Mouse (Mus musculus): ENCODE results near the gene Atp2a2. TPM values are rescaled to one million over a fixed set of nuclear protein-coding genes. Genes with fewer than 3 reads are reported as not detected.
"Not testable (repeated sequence)": the region's sequence is repeated elsewhere in the genome, so short reads cannot be mapped to it uniquely, and the experiment has no call there.

Atp2a2 gene
- total and polyA plus RNA-seq, 2 experiments from 2014 or later, result 45.2 to 202 TPM

DNA sequence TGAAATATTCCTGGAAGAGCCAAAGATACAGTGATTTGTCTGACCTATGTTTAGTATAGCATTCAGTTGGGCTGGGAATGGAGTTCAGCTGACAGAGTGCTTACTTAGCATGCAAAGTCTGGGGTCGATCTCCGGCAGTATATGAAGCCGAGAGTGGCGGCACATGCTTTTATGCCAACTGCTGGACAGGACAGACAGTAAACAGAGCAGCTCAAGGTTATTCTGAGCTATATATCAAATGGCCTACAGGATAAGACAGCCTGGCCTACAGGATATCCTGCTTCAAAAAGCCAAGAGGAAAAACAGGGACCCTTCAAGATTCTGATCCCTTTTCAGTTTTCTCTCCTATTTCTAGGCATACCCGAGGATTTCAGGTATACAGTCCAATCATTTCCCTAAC is 30.4 kb downstream of the Atp2a2 start:
- ATAC-seq (ENCODE audit: low FRiP score) (no peak), DNase-seq (ENCODE audit: low spot score) (no peak)
- H3K9me3 ChIP-seq (ENCODE audit: low read length), result no peaks in the 10 kb centered on the region
- H3K9ac ChIP-seq (replicated peaks; ENCODE audit: low read length, poor library complexity, severe bottlenecking), result no peak overlapping the region
- H3K4me1 ChIP-seq (ENCODE audit: insufficient read depth, low read length), result no peaks in the 10 kb centered on the region
- no peaks in the 10 kb centered on the region for H3K27me3 ChIP-seq (ENCODE audit: insufficient read depth, low read length)
- TF ChIP-seq CTCF (IDR thresholded peaks at IDR 0.05), result no peak
- no peak overlapping the region for H3K4me2 ChIP-seq (ENCODE audit: low read depth, low read length, poor library complexity, severe bottlenecking)
- no peak overlapping the region for H3K27ac ChIP-seq (ENCODE audit: low read depth, low read length)
- H3K36me3 ChIP-seq (ENCODE audit: insufficient read depth, low read length), result peaks cover 53% of the 10 kb centered on the region
- H3K4me3 ChIP-seq (ENCODE audit: low read depth, low read length), result no peak overlapping the region
- 84% methylated on average over 5 of the region's 5 CpGs for WGBS

DNA sequence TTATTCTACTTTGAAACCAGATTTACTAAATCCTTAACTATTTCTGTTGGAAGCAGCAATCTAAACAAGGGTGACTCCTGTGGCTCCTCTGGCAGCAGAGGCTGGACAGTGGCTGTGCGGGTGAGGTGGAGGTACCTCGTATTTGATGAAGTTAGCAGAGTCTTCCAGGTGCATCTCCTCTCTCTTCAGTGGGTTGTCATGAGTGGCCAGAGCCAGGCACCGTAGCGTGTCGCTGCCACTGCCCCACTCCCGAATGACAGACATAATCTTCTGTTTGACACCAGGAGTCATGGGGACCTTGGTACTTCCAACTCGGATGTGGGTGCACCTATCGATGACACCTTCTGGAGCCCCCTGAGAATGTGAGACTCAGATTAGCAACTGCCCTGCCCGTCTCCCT is 40.6 kb downstream of the Atp2a2 start:
- no peak overlapping the region for H3K27ac ChIP-seq (ENCODE audit: low read depth, low read length)
- WGBS, result 94% methylated on average over 9 of the region's 9 CpGs
- H3K4me1 ChIP-seq (ENCODE audit: insufficient read depth, low read length), result no peaks in the 10 kb centered on the region
- H3K4me3 ChIP-seq (ENCODE audit: low read depth, low read length), result no peak overlapping the region
- TF ChIP-seq CTCF (IDR thresholded peaks at IDR 0.05), result no peak
- no peak for ATAC-seq (ENCODE audit: low FRiP score)
- no peak overlapping the region for H3K4me2 ChIP-seq (ENCODE audit: low read depth, low read length, poor library complexity, severe bottlenecking)
- no peak for DNase-seq (ENCODE audit: low spot score)
- no peaks in the 10 kb centered on the region for H3K27me3 ChIP-seq (ENCODE audit: insufficient read depth, low read length)
- no peaks in the 10 kb centered on the region for H3K9me3 ChIP-seq (ENCODE audit: low read length)
- H3K36me3 ChIP-seq (ENCODE audit: insufficient read depth, low read length), result peaks cover 89% of the 10 kb centered on the region
- no peak overlapping the region for H3K9ac ChIP-seq (replicated peaks; ENCODE audit: low read length, poor library complexity, severe bottlenecking)

- Histone ChIP-seq H3K4me3 (ENCODE audit: low read depth, low read length) (no peak overlapping the region), H3K27ac (ENCODE audit: low read depth, low read length) (no peak overlapping the region), H3K9ac (replicated peaks; ENCODE audit: low read length, poor library complexity, severe bottlenecking) (no peak overlapping the region), H3K27me3 (ENCODE audit: insufficient read depth, low read length) (no peaks in the 10 kb centered on the region), H3K4me2 (ENCODE audit: low read depth, low read length, poor library complexity, severe bottlenecking) (no peak overlapping the region), H3K4me1 (ENCODE audit: insufficient read depth, low read length) (no peaks in the 10 kb centered on the region), H3K9me3 (ENCODE audit: low read length) (no peaks in the 10 kb centered on the region), H3K36me3 (ENCODE audit: insufficient read depth, low read length) (peaks cover 88% of the 10 kb centered on the region)
- no peak for TF ChIP-seq CTCF (IDR thresholded peaks at IDR 0.05)
- 84% methylated on average over 11 of the region's 11 CpGs for WGBS
- ATAC-seq (ENCODE audit: low FRiP score) (no peak), DNase-seq (ENCODE audit: low spot score) (no peak)
Measured at GRCm38 (mm10) chr5:122460656-122461055, 41.4 kb downstream of the Atp2a2 start.

GRCm38 (mm10) chr5:122459335-122459734 is 42.7 kb downstream of the Atp2a2 start:
- Histone ChIP-seq H3K27me3 (ENCODE audit: insufficient read depth, low read length) (no peaks in the 10 kb centered on the region), H3K9ac (replicated peaks; ENCODE audit: low read length, poor library complexity, severe bottlenecking) (no peak overlapping the region), H3K4me2 (ENCODE audit: low read depth, low read length, poor library complexity, severe bottlenecking) (no peak overlapping the region), H3K9me3 (ENCODE audit: low read length) (no peaks in the 10 kb centered on the region), H3K27ac (ENCODE audit: low read depth, low read length) (no peak overlapping the region), H3K36me3 (ENCODE audit: insufficient read depth, low read length) (peaks cover 90% of the 10 kb centered on the region), H3K4me1 (ENCODE audit: insufficient read depth, low read length) (no peaks in the 10 kb centered on the region), H3K4me3 (ENCODE audit: low read depth, low read length) (no peak overlapping the region)
- no peak for TF ChIP-seq CTCF (IDR thresholded peaks at IDR 0.05)
- WGBS, result 98% methylated on average over 5 of the region's 5 CpGs
- ATAC-seq (ENCODE audit: low FRiP score) (no peak), DNase-seq (ENCODE audit: low spot score) (no peak)

DNA sequence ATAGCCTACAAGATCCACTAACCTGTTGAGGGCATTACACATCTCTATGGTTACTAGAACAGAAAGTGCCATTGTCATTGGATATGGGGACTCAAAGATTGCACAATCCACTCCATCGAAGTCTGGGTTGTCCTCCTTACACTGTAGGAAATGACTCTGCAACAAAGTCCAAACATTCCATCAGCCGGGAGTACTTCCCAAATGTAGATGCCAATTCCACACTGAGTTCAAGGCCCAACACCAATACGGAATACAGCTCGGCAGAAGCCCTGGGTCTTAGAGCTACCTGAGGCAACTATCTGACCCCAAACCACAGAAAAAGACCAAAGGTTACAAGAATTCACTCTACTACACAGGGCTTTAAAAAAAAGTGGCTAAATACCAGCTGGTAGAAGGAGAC is 44.0 kb downstream of the Atp2a2 start:
- WGBS, result 94% methylated on average over 4 of the region's 4 CpGs
- no peak for TF ChIP-seq CTCF (IDR thresholded peaks at IDR 0.05)
- peaks cover 89% of the 10 kb centered on the region for H3K36me3 ChIP-seq (ENCODE audit: insufficient read depth, low read length)
- DNase-seq (ENCODE audit: low spot score), result no peak
- H3K27me3 ChIP-seq (ENCODE audit: insufficient read depth, low read length), result no peaks in the 10 kb centered on the region
- no peaks in the 10 kb centered on the region for H3K4me1 ChIP-seq (ENCODE audit: insufficient read depth, low read length)
- no peaks in the 10 kb centered on the region for H3K9me3 ChIP-seq (ENCODE audit: low read length)
- ATAC-seq (ENCODE audit: low FRiP score), result no peak
- no peak overlapping the region for H3K4me2 ChIP-seq (ENCODE audit: low read depth, low read length, poor library complexity, severe bottlenecking)
- H3K9ac ChIP-seq (replicated peaks; ENCODE audit: low read length, poor library complexity, severe bottlenecking), result no peak overlapping the region
- no peak overlapping the region for H3K27ac ChIP-seq (ENCODE audit: low read depth, low read length)
- no peak overlapping the region for H3K4me3 ChIP-seq (ENCODE audit: low read depth, low read length)

- H3K27ac ChIP-seq (ENCODE audit: low read depth, low read length); ATAC-seq (ENCODE audit: low FRiP score); H3K27me3 ChIP-seq (ENCODE audit: insufficient read depth, low read length); H3K9me3 ChIP-seq (ENCODE audit: low read length); H3K9ac ChIP-seq (replicated peaks; ENCODE audit: low read length, poor library complexity, severe bottlenecking); H3K4me1 ChIP-seq (ENCODE audit: insufficient read depth, low read length); DNase-seq (ENCODE audit: low spot score); H3K4me3 ChIP-seq (ENCODE audit: low read depth, low read length); H3K4me2 ChIP-seq (ENCODE audit: low read depth, low read length, poor library complexity, severe bottlenecking): not testable (repeated sequence)
- peak; percentile 46; the same call in 1 of the 2 replicates for TF ChIP-seq CTCF (IDR thresholded peaks at IDR 0.05)
- 86% methylated on average over 9 of the region's 9 CpGs for WGBS
- peaks cover 90% of the 10 kb centered on the region for H3K36me3 ChIP-seq (ENCODE audit: insufficient read depth, low read length)
Measured at GRCm38 (mm10) chr5:122457054-122457453, 45.0 kb downstream of the Atp2a2 start.

All from midbrain, postnatal 0 days (tissue).